Mouse (Mus musculus): ENCODE results near the gene Strbp. TPM values are rescaled to one million over a fixed set of nuclear protein-coding genes. Genes with fewer than 3 reads are reported as not detected.

Gene Strbp
- polyA plus RNA-seq, 1 experiment from 2014 or later = 45.5 TPM

DNA sequence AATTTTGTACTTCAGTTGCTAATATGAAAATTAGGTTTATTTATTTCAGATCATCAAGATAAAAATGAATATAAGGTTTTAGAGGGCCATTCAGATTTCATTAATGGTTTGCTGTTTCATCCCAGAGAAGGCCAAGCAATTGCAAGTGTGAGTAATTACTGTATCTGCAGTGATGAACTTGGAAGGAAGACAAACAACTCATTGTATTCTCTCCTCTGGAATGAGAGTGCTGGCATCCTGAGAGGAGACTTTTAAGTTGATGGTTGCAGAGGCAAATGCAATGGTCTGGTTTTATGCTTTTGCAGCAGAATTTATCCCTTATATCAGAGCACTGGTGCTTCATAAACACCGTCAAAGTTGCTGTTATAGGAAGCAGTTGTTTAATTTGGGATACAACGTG lies 214.7 kb downstream of the Strbp start:
- H3K36me3 ChIP-seq = peaks cover 92% of the 10 kb centered on the region
- H3K27ac ChIP-seq = no peak overlapping the region
- WGBS = 94% methylated on average over 2 of the region's 2 CpGs
- H3K4me3 ChIP-seq = no peak overlapping the region
- no peaks in the 10 kb centered on the region for H3K27me3 ChIP-seq (ENCODE audit: low read depth, poor library complexity, severe bottlenecking)
- no peaks in the 10 kb centered on the region for H3K4me1 ChIP-seq
- H3K9me3 ChIP-seq (replicated peaks) = no peaks in the 10 kb centered on the region
- DNase-seq (ENCODE audit: low spot score) = no peak

DNA sequence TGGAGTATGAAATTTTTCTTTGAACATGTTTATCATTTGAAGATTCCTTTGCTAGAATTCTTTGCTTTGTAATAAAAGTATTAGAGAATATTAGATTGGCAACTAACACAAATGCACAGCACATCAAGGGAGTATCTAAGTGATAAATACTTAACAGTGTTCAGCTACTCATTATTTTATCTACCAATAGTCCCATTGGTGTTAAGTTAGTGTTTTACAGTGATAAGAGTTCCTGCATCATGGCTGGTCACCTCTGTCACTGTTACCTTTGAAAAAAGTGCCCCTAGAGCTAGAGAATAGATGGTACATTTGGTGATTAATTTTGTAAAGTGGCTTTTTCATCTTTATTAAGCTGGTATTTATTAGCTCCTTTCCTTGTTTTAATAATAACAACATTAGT lies 217.3 kb downstream of the Strbp start:
- Histone ChIP-seq H3K36me3 (peaks cover 84% of the 10 kb centered on the region), H3K27me3 (ENCODE audit: low read depth, poor library complexity, severe bottlenecking) (no peaks in the 10 kb centered on the region), H3K4me1 (no peaks in the 10 kb centered on the region), H3K4me3 (no peak overlapping the region), H3K27ac (no peak overlapping the region), H3K9me3 (replicated peaks) (no peaks in the 10 kb centered on the region)
- DNase-seq (ENCODE audit: low spot score) = no peak

DNA sequence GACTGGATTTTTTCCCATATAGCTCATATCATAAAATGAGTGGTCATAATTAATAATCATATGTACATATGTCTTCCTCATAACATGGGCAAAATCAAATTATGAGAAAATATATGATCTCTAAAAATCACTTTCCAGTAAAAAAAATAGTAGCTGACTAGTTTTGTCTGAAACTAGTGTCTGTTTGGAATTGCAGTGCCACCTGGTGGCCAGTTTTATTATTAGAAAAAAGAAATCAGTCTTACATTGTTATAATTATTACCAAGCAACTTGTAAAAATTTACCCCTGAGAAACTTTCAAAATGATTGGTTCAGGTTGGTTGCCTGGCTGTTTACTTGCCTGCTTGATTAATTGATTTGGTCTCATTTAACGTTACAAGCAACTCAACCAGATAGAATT lies 218.3 kb downstream of the Strbp start:
- no peak overlapping the region for H3K27ac ChIP-seq
- no peak overlapping the region for H3K4me3 ChIP-seq
- no peak for DNase-seq (ENCODE audit: low spot score)
- H3K9me3 ChIP-seq (replicated peaks) = no peaks in the 10 kb centered on the region
- H3K27me3 ChIP-seq (ENCODE audit: low read depth, poor library complexity, severe bottlenecking) = no peaks in the 10 kb centered on the region
- H3K4me1 ChIP-seq = no peaks in the 10 kb centered on the region
- WGBS = 89% methylated on average over 1 of the region's 1 CpGs
- H3K36me3 ChIP-seq = peaks cover 81% of the 10 kb centered on the region

GRCm38 (mm10) chr2:37484165-37484564 lies 219.5 kb downstream of the Strbp start:
- Histone ChIP-seq H3K27ac (no peak overlapping the region), H3K9me3 (replicated peaks) (no peaks in the 10 kb centered on the region), H3K4me3 (no peak overlapping the region), H3K36me3 (peaks cover 78% of the 10 kb centered on the region), H3K4me1 (no peaks in the 10 kb centered on the region), H3K27me3 (ENCODE audit: low read depth, poor library complexity, severe bottlenecking) (no peaks in the 10 kb centered on the region)
- 91% methylated on average over 2 of the region's 2 CpGs for WGBS
- no peak for DNase-seq (ENCODE audit: low spot score)

GRCm38 (mm10) chr2:37480039-37480438 lies 223.6 kb downstream of the Strbp start:
- Histone ChIP-seq H3K4me1 (no peaks in the 10 kb centered on the region), H3K27ac (no peak overlapping the region), H3K27me3 (ENCODE audit: low read depth, poor library complexity, severe bottlenecking) (no peaks in the 10 kb centered on the region), H3K36me3 (peaks cover 84% of the 10 kb centered on the region), H3K4me3 (no peak overlapping the region), H3K9me3 (replicated peaks) (no peaks in the 10 kb centered on the region)
- WGBS = 95% methylated on average over 2 of the region's 2 CpGs
- no peak for DNase-seq (ENCODE audit: low spot score)

- no peaks in the 10 kb centered on the region for H3K4me1 ChIP-seq
- no peak overlapping the region for H3K4me3 ChIP-seq
- H3K9me3 ChIP-seq (replicated peaks) = no peaks in the 10 kb centered on the region
- no peak for DNase-seq (ENCODE audit: low spot score)
- no peaks in the 10 kb centered on the region for H3K27me3 ChIP-seq (ENCODE audit: low read depth, poor library complexity, severe bottlenecking)
- H3K36me3 ChIP-seq = peaks cover 83% of the 10 kb centered on the region
- H3K27ac ChIP-seq = no peak overlapping the region
Observed at GRCm38 (mm10) chr2:37479559-37479958, 224.1 kb downstream of the Strbp start.

DNA sequence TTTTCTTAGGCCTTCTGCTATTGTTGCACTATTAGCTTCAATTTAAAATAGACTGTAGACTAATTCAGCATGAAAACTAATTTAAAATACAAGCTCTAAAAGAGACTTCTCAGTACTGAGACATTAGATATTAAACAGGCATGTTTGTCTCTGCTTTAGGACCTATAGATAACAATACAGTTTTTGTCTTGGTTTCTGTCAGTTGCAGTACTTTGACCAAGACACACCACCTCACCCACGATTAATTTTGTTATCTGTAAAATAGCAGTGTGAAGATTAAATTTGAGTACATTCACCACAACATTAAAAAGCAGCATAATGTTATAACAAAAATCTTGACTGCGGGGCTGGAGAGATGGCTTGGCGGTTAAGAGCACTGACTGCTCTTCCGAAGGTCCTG lies 237.4 kb downstream of the Strbp start:
- H3K27me3 ChIP-seq (ENCODE audit: low read depth, poor library complexity, severe bottlenecking) = no peaks in the 10 kb centered on the region
- no peaks in the 10 kb centered on the region for H3K9me3 ChIP-seq (replicated peaks)
- no peaks in the 10 kb centered on the region for H3K4me1 ChIP-seq
- H3K27ac ChIP-seq = no peak overlapping the region
- H3K4me3 ChIP-seq = no peak overlapping the region
- 95% methylated on average over 4 of the region's 4 CpGs for WGBS
- H3K36me3 ChIP-seq = peaks cover 20% of the 10 kb centered on the region
- DNase-seq (ENCODE audit: low spot score) = no peak

GRCm38 (mm10) chr2:37460707-37461106 lies 243.0 kb downstream of the Strbp start:
- Histone ChIP-seq H3K4me3 (no peak overlapping the region), H3K36me3 (peaks cover 8% of the 10 kb centered on the region), H3K9me3 (replicated peaks) (no peaks in the 10 kb centered on the region), H3K27ac (no peak overlapping the region), H3K27me3 (ENCODE audit: low read depth, poor library complexity, severe bottlenecking) (no peaks in the 10 kb centered on the region), H3K4me1 (no peaks in the 10 kb centered on the region)
- WGBS = 96% methylated on average over 4 of the region's 4 CpGs
- no peak for DNase-seq (ENCODE audit: low spot score)

- Histone ChIP-seq H3K27ac (peak overlapping the region; percentile 96), H3K27me3 (ENCODE audit: low read depth, poor library complexity, severe bottlenecking) (no peaks in the 10 kb centered on the region), H3K36me3 (peaks cover 11% of the 10 kb centered on the region), H3K9me3 (replicated peaks) (no peaks in the 10 kb centered on the region), H3K4me1 (peaks cover 12% of the 10 kb centered on the region), H3K4me3 (peak overlapping the region; percentile 89)
- no peak for DNase-seq (ENCODE audit: low spot score)
- WGBS = 0% methylated on average over 17 of the region's 24 CpGs
Observed at GRCm38 (mm10) chr2:37452376-37452760, 251.3 kb downstream of the Strbp start.

GRCm38 (mm10) chr2:37451667-37452375 lies 251.8 kb downstream of the Strbp start:
- peak overlapping the region; percentile 96 for H3K27ac ChIP-seq

DNA sequence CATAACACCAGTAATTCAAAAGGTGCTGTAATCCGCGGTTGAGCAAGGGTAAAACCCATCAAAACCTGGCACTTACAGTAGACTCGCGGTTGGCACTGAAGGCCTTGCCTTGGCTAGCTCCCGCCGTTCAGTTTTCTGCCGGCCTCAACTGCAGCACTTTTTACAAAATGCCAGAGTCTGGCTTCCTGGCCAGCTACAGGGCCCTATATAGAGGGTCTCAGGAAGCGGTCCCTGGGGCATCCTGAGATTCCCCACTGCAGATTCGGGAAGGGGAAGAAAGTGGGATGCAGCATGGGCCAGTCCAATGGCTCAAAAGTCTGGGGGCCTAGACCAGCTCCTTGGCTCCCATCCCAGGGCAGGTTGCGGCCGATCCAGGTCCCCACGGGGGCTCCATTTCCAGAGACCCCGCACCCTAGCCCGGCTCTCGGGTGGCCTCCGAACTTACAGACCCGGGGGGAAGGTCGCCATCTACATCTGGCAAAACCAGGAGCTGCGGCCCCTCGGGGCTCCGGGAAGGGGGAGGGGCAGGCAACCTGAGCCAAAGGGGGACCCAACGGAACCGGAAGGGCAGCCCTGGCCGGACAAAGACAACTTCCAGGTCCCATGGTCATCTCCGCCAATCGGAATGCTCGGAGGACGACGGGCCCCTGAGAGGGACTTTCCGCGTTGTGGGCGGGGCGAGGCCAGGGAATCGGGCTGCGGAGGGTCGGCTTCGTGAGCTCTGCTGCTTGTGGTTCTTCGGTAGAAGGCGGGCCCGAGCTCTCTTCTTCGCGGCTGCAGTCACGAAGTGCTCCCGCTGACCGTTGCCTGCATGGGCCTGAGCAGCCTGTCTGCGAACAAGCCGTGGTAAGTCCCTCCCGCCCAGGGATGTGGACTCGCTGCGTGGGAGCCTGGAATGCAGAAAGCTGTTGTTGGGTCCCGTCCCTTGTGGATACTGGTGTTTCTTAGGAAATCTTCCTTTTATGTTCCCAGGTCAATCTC lies 260.8 kb downstream of the Strbp start, which contains the start of the genes Zbtb26, Zbtb6 and Rabgap1:
TSS of gene Zbtb26 (minus strand) at position 525 of the 981 bp plus-strand sequence.
TSS of gene Zbtb6 (minus strand) at position 561 of the 981 bp plus-strand sequence.
TSS of gene Rabgap1 (plus strand) at position 669 of the 981 bp plus-strand sequence.
- Histone ChIP-seq H3K36me3 (peaks cover 16% of the 10 kb centered on the region; the same call in 1 of the 2 replicates), H3K4me1 (peaks cover 18% of the 10 kb centered on the region), H3K27me3 (ENCODE audit: low read depth, poor library complexity, severe bottlenecking) (no peaks in the 10 kb centered on the region), H3K27ac (peak within 1 kb of the TSS; percentile 93), H3K4me3 (peak within 1 kb of the TSS; percentile 74), H3K9me3 (replicated peaks) (no peaks in the 10 kb centered on the region)
- DNase-seq (ENCODE audit: low spot score) = peak; percentile 97
- under 1% methylated on average over 51 of the region's 51 CpGs for WGBS

More at GRCm38 (mm10) chr2:37451667-37452375, 251.8 kb downstream of the Strbp start:
- peak; percentile 97 for DNase-seq (ENCODE audit: low spot score)
- peaks cover 14% of the 10 kb centered on the region for H3K36me3 ChIP-seq
- WGBS = 10% methylated on average over 42 of the region's 44 CpGs
- peaks cover 12% of the 10 kb centered on the region for H3K4me1 ChIP-seq
- H3K4me3 ChIP-seq = peak overlapping the region; percentile 89
- H3K9me3 ChIP-seq (replicated peaks) = no peaks in the 10 kb centered on the region
- H3K27me3 ChIP-seq (ENCODE audit: low read depth, poor library complexity, severe bottlenecking) = no peaks in the 10 kb centered on the region
